Mouse (Mus musculus) cerebellum, adult 8-10 months (tissue): Measurements from ENCODE around the gene Hsd3b4.
"Not testable (repeated sequence)": the region's sequence is repeated elsewhere in the genome, so short reads cannot be mapped to it uniquely, and the experiment has no call there.

Source experiments
- DNase-seq: peaks from one replicate; pipeline ENCODE4 v3.0.0; 2022

Hsd3b4 gene

DNA sequence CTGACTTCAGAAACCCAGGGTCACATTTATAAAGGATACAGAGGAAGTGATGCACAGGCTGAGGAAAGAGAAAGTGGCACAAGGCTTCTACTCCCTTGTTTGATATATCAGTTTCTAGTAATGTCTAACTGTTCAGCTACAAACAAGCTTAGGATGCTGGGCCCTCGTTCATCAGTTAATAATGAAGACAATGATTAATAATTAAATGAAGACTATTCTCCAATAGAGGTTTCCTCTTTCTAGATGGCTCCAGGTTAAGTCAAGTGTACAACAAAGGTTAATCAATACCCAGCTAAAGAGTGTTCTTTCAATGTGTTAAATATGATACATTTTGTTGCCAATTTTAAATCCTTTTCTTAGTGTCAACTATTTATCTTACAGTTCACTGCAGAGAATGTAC lies at the start of gene Hsd3b4:
TSS of gene Hsd3b4 (minus strand) at position 101 of the 400 bp plus-strand sequence.
- DNase-seq, result not testable (repeated sequence)

DNA sequence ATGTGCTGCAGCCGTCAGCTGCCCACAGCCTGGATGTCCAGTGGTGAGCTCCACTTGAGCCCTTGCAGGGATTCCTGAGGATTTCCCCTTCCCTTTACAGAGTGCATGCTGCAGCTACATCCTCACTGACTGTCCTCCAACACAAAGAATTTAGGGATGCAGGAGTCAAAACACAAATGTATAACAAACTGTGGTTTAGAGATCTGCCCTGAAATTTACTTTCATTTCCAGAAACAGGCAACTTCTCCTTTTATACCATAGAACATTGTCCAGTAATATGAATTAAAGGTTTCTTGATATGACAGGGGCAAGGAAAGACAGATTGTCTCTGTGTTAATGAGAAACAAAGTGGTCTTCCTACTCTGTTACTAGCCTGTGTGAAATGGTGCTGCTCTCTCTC lies 40.5 kb upstream of the Hsd3b4 start:
- not testable (repeated sequence) for DNase-seq

DNA sequence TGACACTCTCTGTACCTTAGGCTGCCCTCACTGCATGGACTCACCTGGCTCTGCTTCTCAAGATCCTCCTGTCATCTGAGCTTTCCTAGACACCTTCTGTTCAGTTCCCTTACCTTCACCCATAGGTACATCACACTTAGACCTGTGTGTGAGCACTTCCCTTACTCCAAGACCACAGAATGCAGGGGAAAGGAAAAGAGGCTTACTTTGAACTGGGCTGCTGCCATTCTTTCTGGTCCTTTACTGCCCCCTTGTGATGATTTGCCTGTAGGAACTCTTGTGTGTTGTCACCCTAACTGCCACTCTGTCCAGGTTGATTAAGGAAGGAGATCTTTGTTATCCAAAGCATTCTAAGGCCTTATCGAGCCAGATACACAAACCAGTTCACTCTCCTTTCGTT lies 39.9 kb upstream of the Hsd3b4 start:
- not testable (repeated sequence) for DNase-seq

DNA sequence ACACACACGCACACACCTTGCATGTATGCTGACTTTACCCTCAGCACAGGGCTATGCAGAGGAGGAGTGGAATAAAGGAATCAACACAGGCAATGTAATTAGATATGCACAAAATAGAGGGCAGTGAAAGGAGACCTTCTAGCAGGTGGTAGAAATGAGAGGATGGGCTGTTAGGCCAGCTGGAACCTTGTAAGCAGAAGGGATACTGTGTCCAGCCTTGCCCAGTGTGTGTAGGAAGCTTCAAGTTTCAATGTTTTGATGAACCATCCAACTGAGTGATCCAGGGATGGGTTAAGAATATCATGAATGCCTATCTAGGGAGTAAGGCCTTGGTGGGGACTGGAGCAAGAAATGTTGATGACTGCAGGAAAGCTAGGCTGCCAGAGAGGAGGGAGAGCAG lies 38.2 kb upstream of the Hsd3b4 start:
- DNase-seq, result not testable (repeated sequence)

DNA sequence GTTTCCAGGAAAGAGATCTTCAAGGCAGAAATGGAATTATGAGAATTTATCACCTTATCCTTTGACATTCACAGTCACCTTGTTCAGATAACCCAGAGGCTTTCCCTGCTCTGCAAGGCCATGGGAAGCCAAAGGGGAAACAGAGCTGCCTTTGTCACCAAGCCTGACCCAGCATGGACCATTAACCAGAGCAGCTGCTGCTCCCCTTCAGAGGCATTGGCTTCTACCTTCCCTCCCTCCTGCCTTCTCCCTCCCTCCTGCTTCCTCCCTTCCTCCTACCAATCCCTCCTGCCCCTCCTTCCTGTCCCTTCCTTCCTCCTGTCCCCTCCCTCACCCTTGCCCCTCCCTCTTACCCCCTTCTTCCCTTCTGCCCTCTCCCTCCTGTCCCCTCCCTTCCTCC lies 37.3 kb upstream of the Hsd3b4 start:
- not testable (repeated sequence) for DNase-seq

DNA sequence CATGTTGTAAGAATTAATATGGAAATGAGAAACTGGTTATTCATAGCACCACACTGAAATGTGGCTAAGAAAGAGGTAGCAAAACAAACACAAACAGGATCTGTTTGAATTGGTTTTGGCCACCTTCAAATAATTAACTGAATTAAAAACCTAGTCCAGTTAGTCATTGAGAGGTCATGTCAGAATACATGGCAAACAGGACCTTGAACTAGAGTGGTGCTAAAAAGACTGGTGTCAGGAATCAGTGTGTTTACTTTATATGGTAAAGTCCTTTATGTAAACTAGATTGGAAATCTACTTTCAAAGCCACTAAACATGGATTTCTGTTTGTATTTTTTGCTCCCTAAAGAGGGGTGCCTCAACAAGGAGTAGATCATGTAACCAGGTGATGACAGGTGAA lies 14.7 kb upstream of the Hsd3b4 start:
- DNase-seq, result not testable (repeated sequence)

DNA sequence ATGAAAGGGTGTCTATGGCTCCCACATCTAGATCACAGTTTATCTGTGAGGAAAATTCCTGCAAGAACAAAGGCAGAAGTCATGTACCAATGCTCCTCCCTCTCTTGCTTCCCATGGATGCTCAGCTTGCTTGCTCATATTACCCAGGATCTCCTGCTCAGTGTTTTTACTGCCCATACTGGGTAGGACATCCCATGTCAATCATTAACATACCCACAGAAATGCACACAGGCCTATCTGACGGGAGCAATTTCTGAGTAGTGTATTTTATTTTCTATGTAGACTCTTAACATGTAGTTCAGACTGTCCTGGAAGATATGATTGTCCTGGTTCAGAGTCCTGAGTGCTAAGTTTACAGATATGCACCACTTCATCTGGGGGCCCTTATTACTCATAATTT lies 14.2 kb upstream of the Hsd3b4 start:
- DNase-seq, result not testable (repeated sequence)

DNA sequence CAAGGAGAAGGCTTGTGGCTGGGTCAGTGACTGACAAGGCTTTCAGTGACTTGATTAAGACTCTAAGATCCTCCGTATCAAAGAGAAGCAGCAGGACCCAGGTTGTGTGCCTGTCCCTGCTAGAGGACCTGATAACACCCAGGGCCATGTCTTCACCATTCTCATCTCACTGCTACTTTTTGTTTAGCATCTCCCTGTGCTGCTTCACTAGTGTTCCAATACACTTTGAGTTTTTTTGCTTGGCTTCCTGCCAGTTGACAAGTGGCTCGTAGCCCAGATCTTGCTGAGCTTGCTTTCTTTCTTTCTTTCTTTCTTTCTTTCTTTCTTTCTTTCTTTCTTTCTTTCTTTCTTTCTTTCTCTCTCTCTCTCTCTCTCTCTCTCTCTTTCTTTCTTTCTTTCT lies 12.5 kb upstream of the Hsd3b4 start:
- not testable (repeated sequence) for DNase-seq

DNA sequence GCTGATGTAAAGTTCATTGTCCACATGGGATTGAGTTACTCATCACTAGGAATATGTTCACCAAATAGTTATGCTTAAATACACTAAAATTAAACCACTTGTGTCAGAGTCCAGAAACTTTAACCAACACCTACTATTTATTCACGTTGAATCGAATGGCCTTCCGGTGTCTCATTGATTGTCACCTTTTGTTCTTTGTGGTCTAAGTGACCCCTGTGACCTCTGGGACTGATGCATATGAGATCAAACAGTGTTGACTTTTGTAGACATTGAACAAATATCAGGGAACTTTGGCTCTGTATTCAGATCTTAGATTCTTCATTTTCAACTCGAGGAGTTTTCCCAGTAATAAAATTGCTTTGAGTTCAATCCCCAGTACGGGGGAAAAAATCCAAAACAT lies 3.1 kb downstream of the Hsd3b4 start:
- not testable (repeated sequence) for DNase-seq

DNA sequence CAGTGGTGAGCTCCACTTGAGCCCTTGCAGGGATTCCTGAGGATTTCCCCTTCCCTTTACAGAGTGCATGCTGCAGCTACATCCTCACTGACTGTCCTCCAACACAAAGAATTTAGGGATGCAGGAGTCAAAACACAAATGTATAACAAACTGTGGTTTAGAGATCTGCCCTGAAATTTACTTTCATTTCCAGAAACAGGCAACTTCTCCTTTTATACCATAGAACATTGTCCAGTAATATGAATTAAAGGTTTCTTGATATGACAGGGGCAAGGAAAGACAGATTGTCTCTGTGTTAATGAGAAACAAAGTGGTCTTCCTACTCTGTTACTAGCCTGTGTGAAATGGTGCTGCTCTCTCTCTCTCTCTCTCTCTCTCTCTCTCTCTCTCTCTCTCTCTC lies 12.9 kb downstream of the Hsd3b4 start:
- DNase-seq, result not testable (repeated sequence)

DNA sequence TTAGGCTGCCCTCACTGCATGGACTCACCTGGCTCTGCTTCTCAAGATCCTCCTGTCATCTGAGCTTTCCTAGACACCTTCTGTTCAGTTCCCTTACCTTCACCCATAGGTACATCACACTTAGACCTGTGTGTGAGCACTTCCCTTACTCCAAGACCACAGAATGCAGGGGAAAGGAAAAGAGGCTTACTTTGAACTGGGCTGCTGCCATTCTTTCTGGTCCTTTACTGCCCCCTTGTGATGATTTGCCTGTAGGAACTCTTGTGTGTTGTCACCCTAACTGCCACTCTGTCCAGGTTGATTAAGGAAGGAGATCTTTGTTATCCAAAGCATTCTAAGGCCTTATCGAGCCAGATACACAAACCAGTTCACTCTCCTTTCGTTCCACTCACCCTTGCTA lies 13.6 kb downstream of the Hsd3b4 start:
- not testable (repeated sequence) for DNase-seq

DNA sequence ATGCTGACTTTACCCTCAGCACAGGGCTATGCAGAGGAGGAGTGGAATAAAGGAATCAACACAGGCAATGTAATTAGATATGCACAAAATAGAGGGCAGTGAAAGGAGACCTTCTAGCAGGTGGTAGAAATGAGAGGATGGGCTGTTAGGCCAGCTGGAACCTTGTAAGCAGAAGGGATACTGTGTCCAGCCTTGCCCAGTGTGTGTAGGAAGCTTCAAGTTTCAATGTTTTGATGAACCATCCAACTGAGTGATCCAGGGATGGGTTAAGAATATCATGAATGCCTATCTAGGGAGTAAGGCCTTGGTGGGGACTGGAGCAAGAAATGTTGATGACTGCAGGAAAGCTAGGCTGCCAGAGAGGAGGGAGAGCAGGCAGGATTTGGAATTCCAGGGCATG lies 15.3 kb downstream of the Hsd3b4 start:
- not testable (repeated sequence) for DNase-seq

DNA sequence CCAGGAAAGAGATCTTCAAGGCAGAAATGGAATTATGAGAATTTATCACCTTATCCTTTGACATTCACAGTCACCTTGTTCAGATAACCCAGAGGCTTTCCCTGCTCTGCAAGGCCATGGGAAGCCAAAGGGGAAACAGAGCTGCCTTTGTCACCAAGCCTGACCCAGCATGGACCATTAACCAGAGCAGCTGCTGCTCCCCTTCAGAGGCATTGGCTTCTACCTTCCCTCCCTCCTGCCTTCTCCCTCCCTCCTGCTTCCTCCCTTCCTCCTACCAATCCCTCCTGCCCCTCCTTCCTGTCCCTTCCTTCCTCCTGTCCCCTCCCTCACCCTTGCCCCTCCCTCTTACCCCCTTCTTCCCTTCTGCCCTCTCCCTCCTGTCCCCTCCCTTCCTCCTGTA lies 16.1 kb downstream of the Hsd3b4 start:
- DNase-seq, result not testable (repeated sequence)

DNA sequence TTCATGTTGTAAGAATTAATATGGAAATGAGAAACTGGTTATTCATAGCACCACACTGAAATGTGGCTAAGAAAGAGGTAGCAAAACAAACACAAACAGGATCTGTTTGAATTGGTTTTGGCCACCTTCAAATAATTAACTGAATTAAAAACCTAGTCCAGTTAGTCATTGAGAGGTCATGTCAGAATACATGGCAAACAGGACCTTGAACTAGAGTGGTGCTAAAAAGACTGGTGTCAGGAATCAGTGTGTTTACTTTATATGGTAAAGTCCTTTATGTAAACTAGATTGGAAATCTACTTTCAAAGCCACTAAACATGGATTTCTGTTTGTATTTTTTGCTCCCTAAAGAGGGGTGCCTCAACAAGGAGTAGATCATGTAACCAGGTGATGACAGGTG lies 38.8 kb downstream of the Hsd3b4 start:
- DNase-seq, result not testable (repeated sequence)

DNA sequence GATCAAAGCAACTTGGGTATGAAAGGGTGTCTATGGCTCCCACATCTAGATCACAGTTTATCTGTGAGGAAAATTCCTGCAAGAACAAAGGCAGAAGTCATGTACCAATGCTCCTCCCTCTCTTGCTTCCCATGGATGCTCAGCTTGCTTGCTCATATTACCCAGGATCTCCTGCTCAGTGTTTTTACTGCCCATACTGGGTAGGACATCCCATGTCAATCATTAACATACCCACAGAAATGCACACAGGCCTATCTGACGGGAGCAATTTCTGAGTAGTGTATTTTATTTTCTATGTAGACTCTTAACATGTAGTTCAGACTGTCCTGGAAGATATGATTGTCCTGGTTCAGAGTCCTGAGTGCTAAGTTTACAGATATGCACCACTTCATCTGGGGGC lies 39.3 kb downstream of the Hsd3b4 start:
- not testable (repeated sequence) for DNase-seq

DNA sequence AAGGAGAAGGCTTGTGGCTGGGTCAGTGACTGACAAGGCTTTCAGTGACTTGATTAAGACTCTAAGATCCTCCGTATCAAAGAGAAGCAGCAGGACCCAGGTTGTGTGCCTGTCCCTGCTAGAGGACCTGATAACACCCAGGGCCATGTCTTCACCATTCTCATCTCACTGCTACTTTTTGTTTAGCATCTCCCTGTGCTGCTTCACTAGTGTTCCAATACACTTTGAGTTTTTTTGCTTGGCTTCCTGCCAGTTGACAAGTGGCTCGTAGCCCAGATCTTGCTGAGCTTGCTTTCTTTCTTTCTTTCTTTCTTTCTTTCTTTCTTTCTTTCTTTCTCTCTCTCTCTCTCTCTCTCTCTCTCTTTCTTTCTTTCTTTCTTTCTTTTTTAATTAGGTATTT lies 41.0 kb downstream of the Hsd3b4 start:
- not testable (repeated sequence) for DNase-seq

DNA sequence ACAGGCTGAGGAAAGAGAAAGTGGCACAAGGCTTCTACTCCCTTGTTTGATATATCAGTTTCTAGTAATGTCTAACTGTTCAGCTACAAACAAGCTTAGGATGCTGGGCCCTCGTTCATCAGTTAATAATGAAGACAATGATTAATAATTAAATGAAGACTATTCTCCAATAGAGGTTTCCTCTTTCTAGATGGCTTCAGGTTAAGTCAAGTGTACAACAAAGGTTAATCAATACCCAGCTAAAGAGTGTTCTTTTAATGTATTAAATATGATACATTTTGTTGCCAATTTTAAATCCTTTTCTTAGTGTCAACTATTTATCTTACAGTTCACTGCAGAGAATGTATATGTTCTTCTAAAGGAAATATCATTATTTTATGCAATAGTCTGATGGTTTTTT lies 53.3 kb downstream of the Hsd3b4 start, which contains the start of gene Gm4450:
TSS of gene Gm4450 (minus strand) at position 101 of the 400 bp plus-strand sequence.
- not testable (repeated sequence) for DNase-seq

DNA sequence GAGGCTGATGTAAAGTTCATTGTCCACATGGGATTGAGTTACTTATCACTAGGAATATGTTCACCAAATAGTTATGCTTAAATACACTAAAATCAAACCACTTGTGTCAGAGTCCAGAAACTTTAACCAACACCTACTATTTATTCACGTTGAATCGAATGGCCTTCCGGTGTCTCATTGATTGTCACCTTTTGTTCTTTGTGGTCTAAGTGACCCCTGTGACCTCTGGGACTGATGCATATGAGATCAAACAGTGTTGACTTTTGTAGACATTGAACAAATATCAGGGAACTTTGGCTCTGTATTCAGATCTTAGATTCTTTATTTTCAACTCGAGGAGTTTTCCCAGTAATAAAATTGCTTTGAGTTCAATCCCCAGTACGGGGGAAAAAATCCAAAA lies 56.5 kb downstream of the Hsd3b4 start:
- DNase-seq, result not testable (repeated sequence)
